Mouse (Mus musculus) CD4-positive helper T cell, adult 2 months (primary cell): ENCODE results near the gene Clic3.

Experiments
- DNase-seq: peaks from one replicate; pipeline ENCODE4 v3.0.0-alpha.2; 2012; ENCODE audit warnings: low read depth, missing footprints, low spot score

The Clic3 gene

GRCm38 (mm10) chr2:25480541-25480940 lies 23.9 kb downstream of the Clic3 start:
- no peak for DNase-seq

- peak; percentile 81 for DNase-seq
Measured at GRCm38 (mm10) chr2:25482969-25483368, 26.3 kb downstream of the Clic3 start.

- DNase-seq: no peak
Measured at GRCm38 (mm10) chr2:25484901-25485647, 28.4 kb downstream of the Clic3 start.

- DNase-seq: no peak
Measured at GRCm38 (mm10) chr2:25487965-25488670, 31.5 kb downstream of the Clic3 start.

- DNase-seq: no peak
Measured at GRCm38 (mm10) chr2:25488671-25489068, 32.0 kb downstream of the Clic3 start.

- no peak for DNase-seq
Measured at GRCm38 (mm10) chr2:25492988-25493387, 36.4 kb downstream of the Clic3 start.

- DNase-seq: no peak
Measured at GRCm38 (mm10) chr2:25493476-25493961, 36.9 kb downstream of the Clic3 start, which contains the start of gene Lcn12. TSS of gene Lcn12 (minus strand) at chr2:25493911.

GRCm38 (mm10) chr2:25496462-25496861 lies 39.8 kb downstream of the Clic3 start:
- DNase-seq: peak; percentile 52

GRCm38 (mm10) chr2:25497846-25498575 lies 41.4 kb downstream of the Clic3 start:
- DNase-seq: no peak

GRCm38 (mm10) chr2:25498622-25499478 lies 42.2 kb downstream of the Clic3 start:
- DNase-seq: no peak

GRCm38 (mm10) chr2:25500071-25500575 lies 43.5 kb downstream of the Clic3 start:
- DNase-seq: no peak

- peak; percentile 97 for DNase-seq
Measured at GRCm38 (mm10) chr2:25500576-25501405, 44.2 kb downstream of the Clic3 start, which contains the start of gene Fbxw5. TSS of gene Fbxw5 (plus strand) at chr2:25500750.

GRCm38 (mm10) chr2:25501593-25502486 lies 45.2 kb downstream of the Clic3 start, which contains the start of gene C8g:
TSS of gene C8g (minus strand) at chr2:25501719.
- peak; percentile 21 for DNase-seq

- DNase-seq: no peak
Measured at GRCm38 (mm10) chr2:25502726-25503125, 46.1 kb downstream of the Clic3 start.

- DNase-seq: no peak
Measured at GRCm38 (mm10) chr2:25504538-25504937, 47.9 kb downstream of the Clic3 start.

- DNase-seq: no peak
Measured at GRCm38 (mm10) chr2:25505000-25505399, 48.4 kb downstream of the Clic3 start.

- DNase-seq: no peak
Measured at GRCm38 (mm10) chr2:25505860-25506259, 49.2 kb downstream of the Clic3 start.

- DNase-seq: peak; percentile 47
Measured at GRCm38 (mm10) chr2:25506964-25507363, 50.3 kb downstream of the Clic3 start.
